Mouse (Mus musculus) heart, embryonic 13.5 days (tissue): ENCODE measurements around the gene Xlr4b. TPM values are rescaled to one million over a fixed set of nuclear protein-coding genes. Genes with fewer than 3 reads are reported as not detected.
"Not testable (repeated sequence)": the region's sequence is repeated elsewhere in the genome, so short reads cannot be mapped to it uniquely, and the experiment has no call there.

Source experiments
- ATAC-seq: fragments of 200-750 bp; cut with Nextera tagmentation; 2 replicates; pipeline ENCODE4 v1.8.0; 2017; ENCODE audit warnings: moderate TSS enrichment; ENCODE audit not compliant: insufficient number of reproducible peaks, low FRiP score, low TSS enrichment; ENCODE audit errors: extremely low read depth
- H3K27ac ChIP-seq: fragments of 300-500 bp; sonication (generic); replicated peaks from 2 replicates; pipeline ENCODE4 v1.5.1; 2015; ENCODE audit warnings: moderate library complexity, mild to moderate bottlenecking, inconsistent platforms
- H3K27me3 ChIP-seq: fragments of 300-500 bp; sonication (generic); replicated peaks from 2 replicates; pipeline ENCODE4 v1.6.1; 2015; ENCODE audit warnings: mild to moderate bottlenecking, inconsistent platforms
- H3K36me3 ChIP-seq: fragments of 300-500 bp; sonication (generic); 2 replicates; pipeline ENCODE4 v1.6.1; 2015; ENCODE audit warnings: mild to moderate bottlenecking, inconsistent platforms
- H3K4me1 ChIP-seq: fragments of 300-500 bp; sonication (generic); 2 replicates; pipeline ENCODE4 v1.6.1; 2015; ENCODE audit warnings: inconsistent platforms
- H3K4me2 ChIP-seq: fragments of 300-500 bp; sonication (generic); 2 replicates; pipeline ENCODE4 v1.6.1; 2015; ENCODE audit warnings: inconsistent platforms, mild to moderate bottlenecking, moderate library complexity
- H3K4me3 ChIP-seq: fragments of 300-500 bp; sonication (generic); 2 replicates; pipeline ENCODE4 v1.5.1; 2015; ENCODE audit warnings: moderate library complexity, mild to moderate bottlenecking, inconsistent platforms
- H3K9ac ChIP-seq: fragments of 300-500 bp; sonication (generic); 2 replicates; pipeline ENCODE4 v1.6.1; 2015; ENCODE audit warnings: inconsistent platforms, mild to moderate bottlenecking, moderate library complexity
- H3K9me3 ChIP-seq: fragments of 300-500 bp; sonication (generic); 2 replicates; pipeline ENCODE4 v1.6.1; 2016; ENCODE audit warnings: inconsistent platforms
- WGBS: fragments of 180-500 bp; shearing (Covaris S2); methylation state at CpG from one replicate; pipeline ENCODE4 v1.1.7; 2015; ENCODE audit warnings: mixed read lengths; 5-methylcytosine and 5-hydroxymethylcytosine counted together
- polyA plus RNA-seq: library from polyadenylated mRNA; unstranded; fragments of >200 nt; fragmentation: Nextera tagmentation; extraction: Ambion mirVana; gene quantifications from 2 replicates; pipeline ENCODE4 v1.2.1, GENCODE M21; 2015

The Xlr4b gene
- polyA plus RNA-seq = 0.52 and 1.0 TPM in 2 replicates

GRCm38 (mm10) chrX:73213819-73214564, at the start of gene Xlr4b:
TSS of gene Xlr4b (plus strand) at chrX:73214333.
- ATAC-seq, H3K4me2 ChIP-seq, H3K4me1 ChIP-seq, H3K9ac ChIP-seq, H3K27me3 ChIP-seq, H3K4me3 ChIP-seq, H3K9me3 ChIP-seq, H3K27ac ChIP-seq, H3K36me3 ChIP-seq: not testable (repeated sequence)
- WGBS = 74% methylated on average over 12 of the region's 19 CpGs

GRCm38 (mm10) chrX:73176889-73177288, 37.2 kb upstream of the Xlr4b start, which contains the start of gene Spin2d:
TSS of gene Spin2d (minus strand) at chrX:73176989.
- not testable (repeated sequence) for H3K27me3 ChIP-seq, H3K4me1 ChIP-seq, H3K9ac ChIP-seq, H3K9me3 ChIP-seq, H3K4me2 ChIP-seq, H3K27ac ChIP-seq, ATAC-seq, H3K36me3 ChIP-seq, H3K4me3 ChIP-seq
- 44% methylated on average over 4 of the region's 15 CpGs for WGBS

GRCm38 (mm10) chrX:73191934-73192333, 22.2 kb upstream of the Xlr4b start, which contains the start of gene Xlr3b:
TSS of gene Xlr3b (plus strand) at chrX:73192207.
- 65% methylated on average over 12 of the region's 12 CpGs for WGBS
- H3K9ac ChIP-seq, H3K4me3 ChIP-seq, H3K27ac ChIP-seq, H3K27me3 ChIP-seq, H3K36me3 ChIP-seq, H3K4me1 ChIP-seq, ATAC-seq, H3K4me2 ChIP-seq, H3K9me3 ChIP-seq: not testable (repeated sequence)

GRCm38 (mm10) chrX:73225365-73225764, 11.2 kb downstream of the Xlr4b start:
- Histone ChIP-seq H3K4me1 (peaks cover 9% of the 10 kb centered on the region; the same call in 1 of the 2 replicates), H3K27me3 (peaks cover 16% of the 10 kb centered on the region; the same call in 1 of the 2 replicates), H3K4me3 (no peak overlapping the region), H3K9me3 (no peaks in the 10 kb centered on the region), H3K27ac (no peak overlapping the region), H3K9ac (no peak overlapping the region), H3K36me3 (no peaks in the 10 kb centered on the region), H3K4me2 (no peak overlapping the region)
- ATAC-seq = no peak
- WGBS = 48% methylated on average over 1 of the region's 1 CpGs

GRCm38 (mm10) chrX:73227914-73228605, 13.9 kb downstream of the Xlr4b start, which contains the start of gene F8a:
TSS of gene F8a (plus strand) at chrX:73228291.
- no peaks in the 10 kb centered on the region for H3K9me3 ChIP-seq
- peak within 1 kb of the TSS; percentile 88 for H3K4me2 ChIP-seq
- 14% methylated on average over 39 of the region's 39 CpGs for WGBS
- H3K4me1 ChIP-seq = peaks cover 10% of the 10 kb centered on the region; the same call in 1 of the 2 replicates
- peak within 1 kb of the TSS; percentile 83 for H3K9ac ChIP-seq
- peak; percentile 86 for ATAC-seq
- peaks cover 16% of the 10 kb centered on the region; the same call in 1 of the 2 replicates for H3K27me3 ChIP-seq
- H3K27ac ChIP-seq = peak within 1 kb of the TSS; percentile 91
- H3K36me3 ChIP-seq = no peaks in the 10 kb centered on the region
- H3K4me3 ChIP-seq = peak within 1 kb of the TSS; percentile 68

DNA sequence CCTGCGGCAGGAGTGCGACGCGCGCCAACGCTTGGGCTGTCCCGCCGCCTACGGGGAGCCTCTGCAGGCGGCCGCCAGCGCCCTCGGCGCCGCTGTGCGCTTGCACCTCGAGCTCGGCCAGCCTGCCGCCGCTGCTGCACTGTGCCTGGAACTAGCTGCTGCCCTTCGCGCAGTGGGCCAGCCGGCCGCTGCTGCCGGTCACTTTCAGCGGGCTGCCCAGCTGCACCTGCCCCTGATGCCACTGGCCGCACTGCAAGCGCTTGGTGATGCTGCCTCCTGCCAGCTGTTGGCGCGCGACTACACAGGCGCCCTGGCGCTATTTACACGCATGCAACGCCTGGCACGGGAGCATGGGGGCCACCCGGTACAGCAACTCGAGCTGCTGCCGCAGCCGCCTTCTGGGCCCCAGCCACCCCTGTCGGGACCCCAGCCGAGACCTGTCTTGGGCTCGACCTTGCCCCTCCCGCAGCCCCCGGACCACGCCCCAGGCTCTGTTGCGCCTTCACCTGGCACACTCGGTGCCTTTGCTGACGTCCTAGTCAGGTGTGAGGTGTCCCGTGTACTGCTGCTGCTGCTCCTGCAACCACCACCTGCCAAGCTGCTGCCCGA, 14.6 kb downstream of the Xlr4b start:
- WGBS = 12% methylated on average over 38 of the region's 51 CpGs
- Histone ChIP-seq H3K9ac (peak overlapping the region; percentile 83), H3K4me3 (peak overlapping the region; percentile 68), H3K27me3 (peaks cover 16% of the 10 kb centered on the region; the same call in 1 of the 2 replicates), H3K27ac (peak overlapping the region; percentile 91), H3K36me3 (no peaks in the 10 kb centered on the region), H3K4me2 (peak overlapping the region; percentile 88), H3K9me3 (no peaks in the 10 kb centered on the region), H3K4me1 (peaks cover 10% of the 10 kb centered on the region; the same call in 1 of the 2 replicates)
- peak; percentile 25; the same call in 1 of the 2 replicates for ATAC-seq

DNA sequence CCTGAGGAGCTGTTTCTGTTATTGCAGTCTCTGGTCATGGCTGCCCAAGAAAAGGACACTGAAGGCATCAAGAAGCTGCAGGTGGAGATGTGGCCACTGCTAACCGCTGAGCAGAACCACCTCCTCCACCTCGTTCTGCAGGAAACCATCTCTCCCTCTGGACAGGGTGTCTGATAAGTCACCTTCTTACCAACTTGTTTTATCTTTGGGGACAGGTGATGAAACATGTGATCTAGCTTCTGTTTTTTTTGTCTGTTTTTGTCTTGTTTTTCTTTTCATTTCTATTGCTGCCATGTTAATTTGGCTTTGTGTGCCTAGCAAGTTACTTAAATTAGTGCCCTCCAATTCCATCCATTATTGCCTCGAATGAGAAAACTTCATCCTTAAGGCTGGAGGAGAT, 15.2 kb downstream of the Xlr4b start:
- Histone ChIP-seq H3K4me2 (peak overlapping the region; percentile 88), H3K9me3 (no peaks in the 10 kb centered on the region), H3K9ac (peak overlapping the region; percentile 83), H3K27me3 (peaks cover 16% of the 10 kb centered on the region; the same call in 1 of the 2 replicates), H3K36me3 (no peaks in the 10 kb centered on the region), H3K27ac (no peak overlapping the region), H3K4me1 (peaks cover 10% of the 10 kb centered on the region; the same call in 1 of the 2 replicates), H3K4me3 (peak overlapping the region; percentile 68)
- ATAC-seq = no peak
- WGBS = 37% methylated on average over 3 of the region's 3 CpGs

GRCm38 (mm10) chrX:73242821-73243325, 28.7 kb downstream of the Xlr4b start, which contains the start of gene Xlr4c:
TSS of gene Xlr4c (minus strand) at chrX:73243130.
- not testable (repeated sequence) for H3K27ac ChIP-seq, H3K9me3 ChIP-seq, H3K27me3 ChIP-seq, H3K4me3 ChIP-seq, ATAC-seq, H3K9ac ChIP-seq, H3K36me3 ChIP-seq, H3K4me2 ChIP-seq, H3K4me1 ChIP-seq
- 77% methylated on average over 14 of the region's 14 CpGs for WGBS

DNA sequence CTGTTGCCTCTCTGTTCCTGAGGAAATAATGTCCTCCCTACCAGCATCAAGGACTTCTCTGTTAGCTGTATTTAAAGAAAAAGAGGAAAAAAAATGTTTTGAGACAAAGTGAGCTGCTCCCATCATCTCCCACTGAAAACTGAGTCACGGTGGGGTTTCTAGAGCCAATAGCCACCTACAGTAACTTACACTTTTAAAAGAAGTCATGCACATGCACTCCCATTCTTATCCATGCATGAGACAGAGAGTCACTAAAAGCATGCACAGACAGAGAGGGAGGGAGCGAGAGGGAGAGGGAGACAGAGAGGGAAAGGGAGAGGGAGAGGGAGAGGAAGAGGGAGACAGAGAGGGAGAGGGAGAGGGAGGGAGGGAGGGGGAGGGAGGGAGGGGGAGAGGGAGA, 48.3 kb downstream of the Xlr4b start:
- not testable (repeated sequence) for H3K9me3 ChIP-seq, H3K27me3 ChIP-seq, H3K4me1 ChIP-seq, H3K36me3 ChIP-seq, ATAC-seq, H3K27ac ChIP-seq, H3K4me2 ChIP-seq, H3K9ac ChIP-seq, H3K4me3 ChIP-seq
- WGBS = 91% methylated on average over 1 of the region's 2 CpGs

GRCm38 (mm10) chrX:73265270-73265669, 51.1 kb downstream of the Xlr4b start, which contains the start of gene Xlr3c:
TSS of gene Xlr3c (minus strand) at chrX:73265390.
- H3K9ac ChIP-seq, H3K36me3 ChIP-seq, ATAC-seq, H3K9me3 ChIP-seq, H3K27me3 ChIP-seq, H3K4me3 ChIP-seq, H3K27ac ChIP-seq, H3K4me1 ChIP-seq, H3K4me2 ChIP-seq: not testable (repeated sequence)
- WGBS = 75% methylated on average over 14 of the region's 14 CpGs
